Mouse (Mus musculus) forebrain, embryonic 16.5 days (tissue): ENCODE data around the gene Slc35a3. TPM values are rescaled to one million over a fixed set of nuclear protein-coding genes. Genes with fewer than 3 reads are reported as not detected.

Experiments used
- ATAC-seq: fragments of 200-750 bp; cut with Nextera tagmentation; 2 replicates; pipeline ENCODE4 v1.8.0; 2017; ENCODE audit warnings: mild to moderate bottlenecking, moderate library complexity
- H3K27ac ChIP-seq: fragments of 300-500 bp; sonication (generic); 2 replicates; pipeline ENCODE4 v1.5.1; 2014; ENCODE audit warnings: low read length, control low read depth
- H3K27me3 ChIP-seq: fragments of 300-500 bp; sonication (generic); replicated peaks from 2 replicates; pipeline ENCODE4 v1.6.1; 2014; ENCODE audit warnings: low read length; ENCODE audit not compliant: control insufficient read depth, insufficient read depth
- H3K36me3 ChIP-seq: fragments of 300-500 bp; sonication (generic); 2 replicates; pipeline ENCODE4 v1.6.1; 2014; ENCODE audit not compliant: control insufficient read depth, insufficient read depth
- H3K4me1 ChIP-seq: fragments of 300-500 bp; sonication (generic); replicated peaks from 2 replicates; pipeline ENCODE4 v1.6.1; 2014; ENCODE audit warnings: low read length; ENCODE audit not compliant: control insufficient read depth, insufficient read depth
- H3K4me2 ChIP-seq: fragments of 300-500 bp; sonication (generic); 2 replicates; pipeline ENCODE4 v1.6.1; 2014; ENCODE audit warnings: mild to moderate bottlenecking, low read length, control low read depth
- H3K4me3 ChIP-seq: fragments of 300-500 bp; sonication (generic); replicated peaks from 2 replicates; pipeline ENCODE4 v1.5.1; 2014; ENCODE audit warnings: mild to moderate bottlenecking, low read length, control low read depth
- H3K9ac ChIP-seq: fragments of 300-500 bp; sonication (generic); replicated peaks from 2 replicates; pipeline ENCODE4 v1.6.1; 2014; ENCODE audit warnings: low read depth, low read length, control low read depth
- H3K9me3 ChIP-seq: fragments of 300-500 bp; sonication (generic); 2 replicates; pipeline ENCODE4 v1.6.1; 2016; ENCODE audit warnings: low read length; ENCODE audit not compliant: control insufficient read depth
- WGBS: fragments of 180-500 bp; shearing (Covaris S2); extraction: QIAGEN DNeasy Blood & Tissue Kit; methylation state at CpG from one replicate; pipeline ENCODE4 v1.1.7; 2014; 5-methylcytosine and 5-hydroxymethylcytosine counted together
- polyA plus RNA-seq: library from polyadenylated mRNA; unstranded; fragments of >200 nt; fragmentation: Nextera tagmentation; extraction: Ambion mirVana; gene quantifications from 2 replicates; pipeline ENCODE4 v1.2.1, GENCODE M21; 2015

Slc35a3 gene
- polyA plus RNA-seq, 1 experiment from 2014 or later, result 8.3 TPM

DNA sequence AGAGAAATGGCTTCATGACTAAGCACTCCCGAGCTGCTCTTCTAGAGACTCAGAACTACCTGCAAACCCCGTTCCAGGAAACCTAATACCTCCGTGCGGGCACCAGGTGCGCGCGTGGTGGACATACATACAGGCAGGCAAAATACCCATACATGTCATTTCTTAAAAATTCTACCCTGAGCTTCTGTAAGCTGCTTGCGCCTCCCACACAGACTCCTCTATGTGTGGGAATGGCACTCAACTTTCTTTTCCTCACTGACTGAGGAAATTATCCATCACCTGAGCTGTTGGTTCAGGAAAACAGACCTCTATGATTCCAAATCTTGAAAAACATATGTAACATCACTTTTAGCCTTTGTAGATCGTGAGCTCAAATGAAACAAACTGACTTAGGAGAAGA is 61.9 kb downstream of the Slc35a3 start:
- Histone ChIP-seq H3K4me1 (peaks cover 8% of the 10 kb centered on the region), H3K27ac (no peak overlapping the region), H3K4me2 (no peak overlapping the region), H3K9me3 (no peaks in the 10 kb centered on the region), H3K27me3 (no peaks in the 10 kb centered on the region), H3K4me3 (no peak overlapping the region), H3K9ac (no peak overlapping the region), H3K36me3 (peaks cover 8% of the 10 kb centered on the region)
- WGBS, result 96% methylated on average over 9 of the region's 9 CpGs
- ATAC-seq, result no peak

DNA sequence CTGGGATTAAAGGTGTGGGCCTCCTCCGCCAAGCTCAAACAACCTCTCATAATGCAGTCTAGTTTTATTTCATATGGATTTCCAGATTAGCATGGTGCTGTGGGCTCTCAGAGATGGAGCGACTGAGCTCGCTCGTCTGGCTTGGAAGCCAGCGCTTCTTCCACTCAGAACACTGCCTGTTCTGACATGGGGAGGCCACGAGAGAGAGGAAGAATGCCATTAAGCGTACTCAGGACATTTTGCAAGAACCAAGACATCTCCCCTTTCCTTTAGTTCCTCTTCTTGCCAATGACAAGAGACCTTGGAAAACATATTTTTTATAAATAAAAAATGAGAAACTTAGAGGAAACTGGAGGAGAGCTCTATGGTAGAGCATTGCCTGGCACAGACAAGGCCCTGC is 63.8 kb downstream of the Slc35a3 start:
- Histone ChIP-seq H3K9me3 (no peaks in the 10 kb centered on the region), H3K27ac (no peak overlapping the region), H3K4me1 (peaks cover 6% of the 10 kb centered on the region), H3K27me3 (no peaks in the 10 kb centered on the region), H3K4me3 (no peak overlapping the region), H3K9ac (no peak overlapping the region), H3K4me2 (no peak overlapping the region), H3K36me3 (peaks cover 10% of the 10 kb centered on the region)
- ATAC-seq, result no peak
- 92% methylated on average over 7 of the region's 7 CpGs for WGBS

GRCm38 (mm10) chr3:116646387-116646786 is 66.2 kb downstream of the Slc35a3 start:
- no peaks in the 10 kb centered on the region for H3K4me1 ChIP-seq
- peaks cover 14% of the 10 kb centered on the region for H3K36me3 ChIP-seq
- H3K27me3 ChIP-seq, result no peaks in the 10 kb centered on the region
- ATAC-seq, result no peak
- H3K27ac ChIP-seq, result no peak overlapping the region
- H3K4me3 ChIP-seq, result no peak overlapping the region
- H3K9ac ChIP-seq, result no peak overlapping the region
- 91% methylated on average over 1 of the region's 1 CpGs for WGBS
- H3K4me2 ChIP-seq, result no peak overlapping the region
- H3K9me3 ChIP-seq, result no peaks in the 10 kb centered on the region

DNA sequence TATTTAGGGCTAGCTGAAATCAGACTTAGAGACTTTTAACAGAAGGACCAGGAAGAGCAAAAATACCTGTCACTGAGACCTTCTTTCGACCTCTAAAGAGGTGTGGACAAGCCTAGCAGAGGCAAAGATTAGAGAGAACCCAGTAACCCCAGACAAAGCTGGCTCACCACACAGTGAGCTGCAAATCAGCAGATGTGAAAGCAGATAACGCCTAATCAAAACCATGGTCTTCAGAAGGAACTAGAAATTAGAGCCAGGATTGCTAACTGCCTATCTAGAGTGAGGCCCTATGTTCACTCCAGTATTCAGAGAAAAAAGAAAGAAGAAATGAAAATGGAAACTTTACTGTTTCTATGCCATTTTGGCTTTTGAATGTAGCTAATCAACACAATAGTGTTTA is 70.3 kb downstream of the Slc35a3 start:
- no peak overlapping the region for H3K9ac ChIP-seq
- H3K36me3 ChIP-seq, result peaks cover 25% of the 10 kb centered on the region
- no peak for ATAC-seq
- H3K9me3 ChIP-seq, result no peaks in the 10 kb centered on the region
- no peaks in the 10 kb centered on the region for H3K4me1 ChIP-seq
- no peaks in the 10 kb centered on the region for H3K27me3 ChIP-seq
- H3K27ac ChIP-seq, result no peak overlapping the region
- H3K4me3 ChIP-seq, result no peak overlapping the region
- no peak overlapping the region for H3K4me2 ChIP-seq
- 95% methylated on average over 2 of the region's 2 CpGs for WGBS

DNA sequence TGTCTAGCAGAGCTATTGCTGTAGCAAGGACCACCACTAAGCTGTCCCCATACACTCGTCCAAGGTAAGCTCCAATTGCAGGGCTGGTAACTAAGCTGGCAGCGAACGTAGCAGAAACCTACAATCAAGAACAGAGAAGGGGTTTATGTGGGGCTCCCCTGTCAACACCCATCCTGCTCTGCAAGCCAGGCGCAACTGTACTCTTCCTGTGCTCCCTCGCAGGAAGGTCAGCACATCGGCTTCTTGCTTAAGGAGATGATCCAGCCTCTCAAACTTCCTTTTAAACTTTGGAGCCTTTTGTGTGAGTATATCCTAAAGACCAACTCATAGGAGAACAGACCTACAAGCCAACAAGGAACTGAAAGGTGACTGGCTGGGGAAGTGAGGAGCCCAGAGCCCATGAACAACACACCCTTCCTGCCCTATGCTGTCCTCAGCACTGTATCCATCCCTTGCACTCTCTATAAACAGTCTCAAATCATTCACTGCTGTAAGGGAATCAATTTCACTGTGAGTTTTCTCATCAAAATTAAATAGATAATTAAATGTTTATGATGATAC is 70.7 kb downstream of the Slc35a3 start:
- no peak overlapping the region for H3K27ac ChIP-seq
- no peak for ATAC-seq
- H3K36me3 ChIP-seq, result peaks cover 25% of the 10 kb centered on the region
- H3K4me3 ChIP-seq, result no peak overlapping the region
- H3K9me3 ChIP-seq, result no peaks in the 10 kb centered on the region
- no peaks in the 10 kb centered on the region for H3K4me1 ChIP-seq
- no peaks in the 10 kb centered on the region for H3K27me3 ChIP-seq
- no peak overlapping the region for H3K4me2 ChIP-seq
- H3K9ac ChIP-seq, result no peak overlapping the region
- WGBS, result 98% methylated on average over 6 of the region's 6 CpGs

GRCm38 (mm10) chr3:116640024-116640423 is 72.6 kb downstream of the Slc35a3 start:
- Histone ChIP-seq H3K27me3 (no peaks in the 10 kb centered on the region), H3K27ac (no peak overlapping the region), H3K4me1 (no peaks in the 10 kb centered on the region), H3K9me3 (no peaks in the 10 kb centered on the region), H3K4me3 (no peak overlapping the region), H3K9ac (no peak overlapping the region), H3K4me2 (no peak overlapping the region), H3K36me3 (peaks cover 27% of the 10 kb centered on the region)
- WGBS, result 81% methylated on average over 1 of the region's 1 CpGs
- no peak for ATAC-seq

GRCm38 (mm10) chr3:116638572-116638971 is 74.1 kb downstream of the Slc35a3 start:
- WGBS, result 93% methylated on average over 7 of the region's 7 CpGs
- Histone ChIP-seq H3K27me3 (no peaks in the 10 kb centered on the region), H3K27ac (no peak overlapping the region), H3K4me3 (no peak overlapping the region), H3K4me1 (no peaks in the 10 kb centered on the region), H3K4me2 (no peak overlapping the region), H3K9me3 (no peaks in the 10 kb centered on the region), H3K36me3 (peaks cover 32% of the 10 kb centered on the region), H3K9ac (no peak overlapping the region)
- no peak for ATAC-seq

GRCm38 (mm10) chr3:116637693-116638476 is 74.7 kb downstream of the Slc35a3 start:
- H3K4me3 ChIP-seq, result no peak overlapping the region
- H3K27ac ChIP-seq, result no peak overlapping the region
- no peak for ATAC-seq
- no peak overlapping the region for H3K9ac ChIP-seq
- 93% methylated on average over 9 of the region's 9 CpGs for WGBS
- H3K9me3 ChIP-seq, result no peaks in the 10 kb centered on the region
- no peak overlapping the region for H3K4me2 ChIP-seq
- no peaks in the 10 kb centered on the region for H3K4me1 ChIP-seq
- peaks cover 32% of the 10 kb centered on the region for H3K36me3 ChIP-seq
- no peaks in the 10 kb centered on the region for H3K27me3 ChIP-seq

DNA sequence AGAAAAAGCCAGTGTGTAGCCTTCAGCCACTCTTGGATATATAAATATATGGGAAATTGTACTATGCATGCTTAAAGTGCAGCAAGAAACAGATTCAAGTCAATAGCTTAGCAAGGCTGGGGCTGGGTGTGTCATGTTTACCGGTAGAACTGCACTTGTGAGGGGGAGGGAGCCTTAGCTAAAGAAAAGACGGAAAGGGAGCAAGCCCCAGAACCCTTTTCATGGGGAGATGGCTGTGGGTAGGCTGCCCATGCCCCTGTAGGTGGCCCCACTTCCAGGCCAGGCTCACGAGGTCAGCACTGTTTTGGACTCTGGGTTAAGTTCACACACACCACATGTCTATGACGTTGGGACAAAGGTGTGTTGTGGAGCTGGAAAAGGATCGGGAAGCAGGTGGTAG is 76.8 kb downstream of the Slc35a3 start:
- Histone ChIP-seq H3K4me2 (no peak overlapping the region), H3K36me3 (peaks cover 25% of the 10 kb centered on the region)

More for the DNA sequence above, 76.8 kb downstream of the Slc35a3 start:
- Histone ChIP-seq H3K27me3 (no peaks in the 10 kb centered on the region), H3K4me3 (no peak overlapping the region), H3K9me3 (no peaks in the 10 kb centered on the region), H3K27ac (no peak overlapping the region), H3K9ac (no peak overlapping the region), H3K4me1 (no peaks in the 10 kb centered on the region)
- 66% methylated on average over 5 of the region's 5 CpGs for WGBS
- ATAC-seq, result no peak
